Mouse (Mus musculus) embryonic facial prominence, embryonic 14.5 days (tissue): ENCODE results near the gene Unk. TPM values are rescaled to one million over a fixed set of nuclear protein-coding genes. Genes with fewer than 3 reads are reported as not detected.

Experiments
- ATAC-seq: fragments of 200-750 bp; cut with Nextera tagmentation; 2 replicates; pipeline ENCODE4 v1.8.0; 2017; ENCODE audit warnings: low read depth, moderate number of reproducible peaks, moderate TSS enrichment
- DNase-seq: peaks from one replicate; pipeline ENCODE4 v3.0.0-alpha.2; 2015; ENCODE audit warnings: low spot score
- H3K27ac ChIP-seq: fragments of 300-500 bp; sonication (generic); replicated peaks from 2 replicates; pipeline ENCODE4 v1.5.1; 2014; ENCODE audit warnings: low read depth, mild to moderate bottlenecking, low read length, moderate library complexity
- H3K27me3 ChIP-seq: fragments of 300-500 bp; sonication (generic); replicated peaks from 2 replicates; pipeline ENCODE4 v1.6.1; 2014; ENCODE audit warnings: low read length; ENCODE audit not compliant: control insufficient read depth, insufficient read depth
- H3K36me3 ChIP-seq: fragments of 300-500 bp; sonication (generic); 2 replicates; pipeline ENCODE4 v1.6.1; 2014; ENCODE audit warnings: low read length, mixed read lengths; ENCODE audit not compliant: control insufficient read depth, insufficient read depth
- H3K4me1 ChIP-seq: fragments of 300-500 bp; sonication (generic); 2 replicates; pipeline ENCODE4 v1.6.1; 2014; ENCODE audit warnings: antibody characterized with exemption, low read length; ENCODE audit not compliant: control insufficient read depth, insufficient read depth
- H3K4me2 ChIP-seq: fragments of 300-500 bp; sonication (generic); 2 replicates; pipeline ENCODE4 v1.6.1; 2014; ENCODE audit warnings: low read depth, mild to moderate bottlenecking, low read length, moderate library complexity, mixed read lengths
- H3K4me3 ChIP-seq: fragments of 300-500 bp; sonication (generic); 2 replicates; pipeline ENCODE4 v1.5.1; 2014; ENCODE audit warnings: low read depth, mild to moderate bottlenecking, low read length
- H3K9ac ChIP-seq: fragments of 300-500 bp; sonication (generic); 2 replicates; pipeline ENCODE4 v1.6.1; 2014; ENCODE audit warnings: low read depth, mild to moderate bottlenecking, low read length, moderate library complexity, mixed read lengths
- H3K9me3 ChIP-seq: fragments of 300-500 bp; sonication (generic); 2 replicates; pipeline ENCODE4 v1.6.1; 2016; ENCODE audit warnings: low read length; ENCODE audit not compliant: control insufficient read depth
- WGBS: fragments of 180-500 bp; shearing (Covaris S2); extraction: QIAGEN DNeasy Blood & Tissue Kit; methylation state at CpG from one replicate; pipeline ENCODE4 v1.1.7; 2014; 5-methylcytosine and 5-hydroxymethylcytosine counted together
- polyA plus RNA-seq: library from polyadenylated mRNA; unstranded; fragments of >200 nt; fragmentation: Nextera tagmentation; extraction: Ambion mirVana; gene quantifications from 2 replicates; pipeline ENCODE4 v1.2.1, GENCODE M21; 2014

Unk gene
- polyA plus RNA-seq, 1 experiment from 2014 or later: 25.1 TPM

- 80% methylated on average over 6 of the region's 6 CpGs for WGBS
- H3K27ac ChIP-seq: peak overlapping the region; percentile 85
These were observed 70.3 kb downstream of the Unk start for GRCm38 (mm10) chr11:116100385-116100784.

GRCm38 (mm10) chr11:116100839-116101238 is 70.7 kb downstream of the Unk start:
- DNase-seq (no peak), ATAC-seq (no peak)
- peak overlapping the region; percentile 85 for H3K27ac ChIP-seq
- 78% methylated on average over 7 of the region's 7 CpGs for WGBS
- peaks cover 34% of the 10 kb centered on the region for H3K4me1 ChIP-seq
- H3K9ac ChIP-seq: no peak overlapping the region
- H3K27me3 ChIP-seq: no peaks in the 10 kb centered on the region; the same call in 1 of the 2 replicates
- peaks cover 5% of the 10 kb centered on the region; the same call in 1 of the 2 replicates for H3K9me3 ChIP-seq
- no peaks in the 10 kb centered on the region for H3K36me3 ChIP-seq
- H3K4me2 ChIP-seq: no peak overlapping the region
- no peak overlapping the region for H3K4me3 ChIP-seq

More at GRCm38 (mm10) chr11:116100385-116100784, 70.3 kb downstream of the Unk start:
- no peak overlapping the region for H3K9ac ChIP-seq
- no peaks in the 10 kb centered on the region for H3K27me3 ChIP-seq
- peaks cover 5% of the 10 kb centered on the region; the same call in 1 of the 2 replicates for H3K9me3 ChIP-seq
- peak; percentile 68 for DNase-seq
- H3K4me3 ChIP-seq: no peak overlapping the region
- H3K4me1 ChIP-seq: peaks cover 34% of the 10 kb centered on the region
- H3K4me2 ChIP-seq: no peak overlapping the region
- no peaks in the 10 kb centered on the region for H3K36me3 ChIP-seq
- ATAC-seq: no peak

DNA sequence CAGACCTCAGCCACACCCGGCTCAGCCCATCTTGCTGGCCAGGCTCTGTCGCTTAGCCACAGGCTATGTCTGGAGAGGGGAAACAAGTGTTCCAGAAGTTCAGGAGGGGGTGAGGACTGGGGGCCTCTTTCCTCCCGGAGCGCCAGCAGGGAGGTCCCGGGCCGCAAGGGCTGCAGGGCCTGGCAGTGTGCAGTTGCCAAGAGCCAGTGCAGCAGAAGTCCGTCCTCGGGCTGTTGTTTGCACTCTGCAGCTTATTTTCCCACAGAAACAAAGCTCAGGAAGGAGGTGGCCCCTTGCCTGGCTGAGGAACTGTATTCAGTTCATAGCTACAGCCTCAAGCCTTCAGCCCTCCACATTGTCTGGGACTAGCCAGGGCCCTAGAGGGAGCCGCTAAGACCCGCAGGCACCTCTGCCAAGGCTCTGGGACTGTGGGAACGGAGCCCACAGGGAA is 71.8 kb downstream of the Unk start:
- H3K4me3 ChIP-seq: no peak overlapping the region
- ATAC-seq: peak; percentile 30
- peak overlapping the region; percentile 85 for H3K27ac ChIP-seq
- peak; percentile 64 for DNase-seq
- peak overlapping the region; percentile 41; the same call in 1 of the 2 replicates for H3K9ac ChIP-seq
- H3K4me2 ChIP-seq: peak overlapping the region; percentile 34
- H3K4me1 ChIP-seq: peaks cover 45% of the 10 kb centered on the region
- 12% methylated on average over 11 of the region's 11 CpGs for WGBS
- peaks cover 11% of the 10 kb centered on the region for H3K27me3 ChIP-seq
- no peaks in the 10 kb centered on the region for H3K36me3 ChIP-seq
- H3K9me3 ChIP-seq: no peaks in the 10 kb centered on the region

- WGBS: 50% methylated on average over 4 of the region's 4 CpGs
- Histone ChIP-seq H3K27ac (peak overlapping the region; percentile 85), H3K9ac (0 out of 2 replicates have a peak overlapping the region, but pooled peaks have one; percentile 41), H3K36me3 (no peaks in the 10 kb centered on the region), H3K9me3 (no peaks in the 10 kb centered on the region), H3K27me3 (peaks cover 16% of the 10 kb centered on the region), H3K4me3 (no peak overlapping the region), H3K4me2 (peak overlapping the region; percentile 34; the same call in 1 of the 2 replicates), H3K4me1 (peaks cover 50% of the 10 kb centered on the region)
- no peak for DNase-seq
- no peak for ATAC-seq
These were observed 72.3 kb downstream of the Unk start for GRCm38 (mm10) chr11:116102472-116102871.

DNA sequence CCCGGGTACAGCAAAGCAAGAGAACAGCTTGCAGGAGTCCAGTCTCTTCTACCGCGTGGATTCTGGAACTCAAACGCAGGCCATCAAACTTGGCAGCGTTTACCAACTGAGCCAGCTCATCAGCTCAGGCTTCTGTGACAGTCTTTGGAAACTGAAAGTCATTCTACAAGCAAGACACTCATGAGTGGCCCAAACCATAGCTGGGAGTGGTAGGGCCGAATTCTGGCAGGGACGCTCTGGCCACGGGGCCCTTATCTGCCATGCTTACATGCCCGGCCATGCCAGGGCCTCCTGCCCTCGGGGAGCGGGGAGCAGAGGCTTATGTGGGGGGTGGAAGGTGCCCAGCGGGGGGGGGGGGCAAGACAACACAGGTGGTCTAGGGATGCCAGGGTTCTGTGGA is 73.5 kb downstream of the Unk start:
- Histone ChIP-seq H3K36me3 (no peaks in the 10 kb centered on the region), H3K27me3 (peaks cover 27% of the 10 kb centered on the region), H3K4me2 (no peak overlapping the region), H3K4me3 (no peak overlapping the region), H3K4me1 (peaks cover 60% of the 10 kb centered on the region), H3K9me3 (no peaks in the 10 kb centered on the region), H3K27ac (peak overlapping the region; percentile 71; the same call in 1 of the 2 replicates), H3K9ac (no peak overlapping the region)
- 66% methylated on average over 11 of the region's 12 CpGs for WGBS
- no peak for DNase-seq
- no peak for ATAC-seq

GRCm38 (mm10) chr11:116104006-116104646 is 74.0 kb downstream of the Unk start:
- Histone ChIP-seq H3K27me3 (peaks cover 33% of the 10 kb centered on the region), H3K4me2 (peak overlapping the region; percentile 25; the same call in 1 of the 2 replicates), H3K4me1 (peaks cover 64% of the 10 kb centered on the region), H3K9ac (no peak overlapping the region), H3K36me3 (no peaks in the 10 kb centered on the region), H3K27ac (peak overlapping the region; percentile 71), H3K4me3 (no peak overlapping the region), H3K9me3 (no peaks in the 10 kb centered on the region)
- 22% methylated on average over 14 of the region's 14 CpGs for WGBS
- ATAC-seq (peak; percentile 58; the same call in 1 of the 2 replicates), DNase-seq (peak; percentile 85)

- DNase-seq (no peak), ATAC-seq (no peak)
- Histone ChIP-seq H3K4me1 (peaks cover 72% of the 10 kb centered on the region), H3K36me3 (no peaks in the 10 kb centered on the region), H3K27ac (0 out of 2 replicates have a peak overlapping the region, but pooled peaks have one; percentile 49), H3K4me3 (no peak overlapping the region), H3K9me3 (no peaks in the 10 kb centered on the region), H3K27me3 (peaks cover 42% of the 10 kb centered on the region), H3K4me2 (no peak overlapping the region), H3K9ac (no peak overlapping the region)
- WGBS: 88% methylated on average over 2 of the region's 2 CpGs
These were observed 74.9 kb downstream of the Unk start for GRCm38 (mm10) chr11:116105065-116105464.

DNA sequence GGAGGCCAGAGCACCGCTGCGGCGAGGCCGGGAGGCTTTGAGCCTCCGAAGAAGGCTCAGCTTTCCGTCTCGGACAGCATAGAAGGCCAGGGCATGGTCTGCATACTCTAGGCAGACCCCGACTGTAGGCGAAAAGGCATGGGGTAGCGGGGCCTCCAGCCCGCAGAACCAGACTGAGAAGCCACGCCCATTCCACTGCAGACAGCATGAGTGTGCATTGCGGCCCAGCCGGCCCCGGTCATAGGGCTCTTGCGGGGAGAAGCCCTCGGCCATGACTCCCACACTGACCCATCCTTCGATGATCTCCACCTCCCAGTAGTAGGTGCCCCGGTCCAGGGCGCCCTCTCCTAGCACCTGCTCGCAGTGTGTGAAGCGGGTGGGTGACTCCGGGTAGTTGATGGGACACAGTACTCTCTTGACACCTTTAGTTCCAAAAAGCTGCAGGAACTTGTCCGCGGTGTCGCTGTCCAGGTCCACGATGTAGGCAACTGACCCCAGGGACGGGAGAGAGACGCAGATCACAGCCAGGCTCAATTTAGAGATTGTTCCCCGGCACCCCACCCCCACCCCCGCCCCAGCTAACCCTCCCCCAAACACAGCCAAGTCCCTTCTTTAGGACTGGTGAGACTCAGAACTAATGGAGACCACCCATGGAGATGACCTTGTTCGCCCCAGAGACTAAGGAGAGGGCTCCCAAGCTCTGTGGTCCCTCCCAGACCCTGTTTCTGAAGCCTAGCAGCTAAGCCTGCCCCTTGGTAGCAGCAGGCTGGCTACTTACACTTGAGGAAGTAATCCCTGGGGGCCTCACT is 76.2 kb downstream of the Unk start:
- ATAC-seq: no peak
- Histone ChIP-seq H3K4me2 (peak overlapping the region; percentile 77), H3K9ac (peak overlapping the region; percentile 37; the same call in 1 of the 2 replicates), H3K4me3 (0 out of 2 replicates have a peak overlapping the region, but pooled peaks have one; percentile 8), H3K4me1 (peaks cover 70% of the 10 kb centered on the region), H3K9me3 (no peaks in the 10 kb centered on the region), H3K27ac (no peak overlapping the region), H3K36me3 (no peaks in the 10 kb centered on the region), H3K27me3 (peaks cover 54% of the 10 kb centered on the region)
- DNase-seq: no peak
- 22% methylated on average over 32 of the region's 32 CpGs for WGBS
